Mouse (Mus musculus) monocyte, adult 5-6 weeks (primary cell): Measurements from ENCODE around the gene Gtf2f2. TPM values are rescaled to one million over a fixed set of nuclear protein-coding genes. Genes with fewer than 3 reads are reported as not detected.
"Not testable (repeated sequence)": the region's sequence is repeated elsewhere in the genome, so short reads cannot be mapped to it uniquely, and the experiment has no call there.

ENCODE experiments used
- ATAC-seq: fragments of 153-309, 156-312 bp; replicated peaks from 2 replicates; pipeline ENCODE4 v1.8.0; 2017; ENCODE audit warnings: mild to moderate bottlenecking; ENCODE audit not compliant: low TSS enrichment, insufficient number of reproducible peaks, severe bottlenecking, poor library complexity, low FRiP score
- total RNA-seq: library from RNA; stranded (forward); fragments of 200-1000, 200-491, 200-594 nt; gene quantifications from 3 replicates; pipeline ENCODE4 v1.2.3, GENCODE M21; 2017

The Gtf2f2 gene
- total RNA-seq, 1 experiment from 2014 or later = 51.1 TPM

DNA sequence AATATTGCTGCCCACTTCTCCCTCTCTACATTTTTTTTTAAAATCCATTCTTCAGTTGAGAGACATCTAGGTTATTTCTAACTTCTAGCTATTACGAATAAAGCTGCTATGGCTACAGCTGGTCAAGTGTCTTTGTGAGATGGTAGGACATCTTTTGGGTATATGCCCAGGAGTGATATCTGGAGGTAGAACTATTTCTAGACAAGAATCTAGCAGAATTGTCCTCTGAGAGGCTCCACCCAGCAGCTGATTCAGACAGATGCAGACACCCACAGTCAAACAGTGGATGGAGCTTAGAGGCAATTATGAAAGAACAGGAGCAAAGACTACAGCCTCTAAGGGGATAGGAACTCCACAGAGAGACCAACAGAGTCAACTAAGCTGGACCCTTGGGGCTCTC, 69.2 kb downstream of the Gtf2f2 start:
- ATAC-seq = no peak

DNA sequence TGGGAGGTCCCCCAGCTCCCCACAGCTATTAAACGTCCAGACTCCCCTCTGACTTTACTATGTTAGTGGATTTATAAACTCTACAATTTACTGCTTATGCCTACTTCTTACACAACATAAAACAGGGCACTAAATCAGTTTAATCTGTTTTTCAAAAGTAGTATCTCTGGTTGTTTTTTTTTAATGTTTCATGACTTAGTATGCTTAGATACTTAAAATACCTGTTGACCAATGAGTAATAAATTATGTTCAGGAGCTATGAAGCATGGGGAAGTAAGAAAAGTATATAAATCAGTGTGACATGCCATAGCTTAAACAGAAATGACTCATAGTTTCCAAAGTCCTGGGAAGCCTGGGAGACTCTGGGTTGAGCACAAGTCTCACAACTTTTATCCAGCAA, 73.0 kb downstream of the Gtf2f2 start:
- no peak for ATAC-seq

DNA sequence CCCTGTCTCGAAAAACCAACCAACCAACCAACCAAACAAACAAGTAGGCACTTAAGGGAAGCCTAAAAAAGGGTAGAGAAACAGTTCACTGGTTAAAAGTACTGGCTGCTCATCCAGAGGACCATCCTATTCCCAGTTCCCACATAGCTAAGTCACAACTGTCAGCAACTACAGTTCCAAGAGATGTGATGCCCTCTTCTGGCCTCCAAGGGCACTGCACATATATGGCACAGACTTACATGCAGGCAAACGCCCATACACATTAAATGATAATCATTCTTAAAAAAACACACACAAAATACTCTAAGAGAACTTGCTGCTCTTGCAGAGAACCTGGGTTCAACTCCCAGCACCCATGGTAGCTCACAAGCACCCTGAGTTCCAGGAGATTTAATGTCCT, 76.3 kb downstream of the Gtf2f2 start:
- no peak for ATAC-seq

DNA sequence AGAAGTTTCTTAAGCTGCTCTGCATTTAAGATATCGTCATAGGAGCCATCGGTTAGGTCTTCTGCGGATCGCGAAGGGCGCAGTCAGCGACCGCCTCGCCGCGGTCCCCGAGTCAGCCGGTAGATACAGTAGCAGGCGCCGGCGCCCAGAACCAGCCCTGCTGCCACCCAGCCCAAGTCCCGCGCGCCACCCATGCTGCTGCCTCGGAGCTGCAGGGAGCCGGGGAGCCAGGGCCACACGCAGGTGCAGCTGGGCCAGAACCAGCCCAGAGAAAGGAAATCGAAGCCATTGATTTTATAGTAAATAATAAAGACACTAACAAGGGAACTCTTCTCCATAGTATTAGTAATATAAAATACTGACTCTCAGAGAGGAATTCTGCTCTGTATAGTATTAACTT, 79.4 kb downstream of the Gtf2f2 start:
- ATAC-seq = no peak

DNA sequence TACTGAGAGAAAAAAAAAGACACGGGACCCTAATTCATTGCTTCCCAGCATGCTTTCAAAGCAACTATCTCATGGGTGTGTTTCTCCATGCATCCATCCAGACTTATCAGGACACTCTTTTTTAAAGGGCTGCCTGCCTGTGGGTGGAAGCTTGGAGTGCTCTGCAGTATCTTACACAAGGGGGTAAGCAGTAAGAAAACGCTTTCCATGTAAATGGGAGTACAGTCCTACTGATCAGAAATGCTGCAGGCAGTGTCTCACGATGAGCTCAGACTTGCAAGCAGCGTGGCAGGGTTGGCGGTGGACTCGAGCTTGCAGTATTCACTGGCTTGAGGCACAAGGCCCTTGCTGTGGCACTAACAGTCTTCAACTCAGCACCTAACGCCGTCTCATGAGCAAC, 81.0 kb downstream of the Gtf2f2 start:
- ATAC-seq = not testable (repeated sequence)

DNA sequence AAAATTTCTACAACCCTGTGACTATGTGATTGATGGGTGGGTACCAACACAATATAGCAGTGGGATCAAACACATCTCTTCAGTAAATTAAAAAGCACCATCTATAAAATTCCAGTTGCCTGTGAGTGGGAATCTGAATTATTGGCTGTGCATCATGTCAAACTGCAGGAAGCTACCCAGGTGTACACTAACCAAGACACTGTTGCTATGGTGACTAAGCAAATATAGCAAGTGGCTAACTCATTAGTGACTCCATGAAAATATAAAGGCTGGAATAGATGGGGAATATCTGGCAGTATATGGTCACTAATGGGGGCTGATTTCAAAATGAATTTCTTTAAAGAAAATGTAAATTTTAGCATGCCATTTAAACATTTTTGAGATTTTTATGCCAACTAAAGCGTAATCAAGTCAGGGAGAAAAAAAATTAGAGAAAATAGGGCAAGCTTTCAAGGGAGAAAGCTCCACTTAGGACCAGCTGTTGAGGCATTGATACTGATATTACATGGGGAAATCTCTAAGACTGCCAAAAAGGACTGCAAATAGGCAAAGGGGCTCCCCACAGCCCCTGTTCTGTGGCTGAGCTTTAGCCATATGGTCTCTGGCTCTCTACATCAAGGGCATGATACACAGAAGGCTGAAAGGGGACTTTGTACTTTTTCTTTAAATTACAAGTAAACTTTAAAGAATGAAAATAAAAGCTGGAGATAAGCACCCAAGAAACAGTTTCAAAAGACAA, 87.2 kb downstream of the Gtf2f2 start:
- ATAC-seq = no peak

DNA sequence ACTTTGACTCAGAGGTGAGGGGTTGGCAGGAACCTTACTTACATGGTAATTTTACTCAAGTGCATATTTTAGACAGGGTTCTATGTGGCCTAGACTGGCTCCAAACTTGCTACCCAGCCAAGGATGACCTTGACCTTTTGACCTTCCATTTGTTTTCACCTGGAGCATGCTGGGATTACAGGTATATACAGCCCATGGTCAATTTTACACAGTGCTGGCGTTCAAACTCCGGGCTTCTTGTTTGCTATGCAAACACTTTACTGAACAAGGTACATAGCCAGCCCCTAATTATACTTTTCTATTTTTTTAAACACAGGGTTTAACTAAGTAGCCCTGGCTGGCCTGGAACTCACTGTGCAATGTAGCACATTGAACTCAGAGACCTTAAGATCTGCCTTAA, 98.0 kb downstream of the Gtf2f2 start:
- ATAC-seq = no peak

DNA sequence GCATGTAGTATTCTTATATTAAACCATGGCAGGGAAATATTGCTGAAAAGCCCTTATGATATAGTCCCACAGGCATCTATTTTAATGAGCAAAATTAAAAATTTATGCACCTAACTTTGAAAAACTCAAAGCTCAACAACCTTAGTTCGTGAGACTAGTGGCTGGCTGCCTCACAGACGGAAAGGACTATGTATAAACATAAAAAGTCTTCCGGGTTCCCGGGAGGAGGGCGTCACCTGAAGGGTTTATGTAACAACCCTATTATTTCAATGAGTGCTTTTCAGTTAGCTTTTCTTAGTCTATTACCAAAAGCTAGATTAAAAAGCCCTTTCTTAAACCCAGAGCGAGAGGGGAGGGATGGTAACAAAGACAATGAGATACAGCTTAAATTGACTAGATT, 98.7 kb downstream of the Gtf2f2 start:
- ATAC-seq = no peak

DNA sequence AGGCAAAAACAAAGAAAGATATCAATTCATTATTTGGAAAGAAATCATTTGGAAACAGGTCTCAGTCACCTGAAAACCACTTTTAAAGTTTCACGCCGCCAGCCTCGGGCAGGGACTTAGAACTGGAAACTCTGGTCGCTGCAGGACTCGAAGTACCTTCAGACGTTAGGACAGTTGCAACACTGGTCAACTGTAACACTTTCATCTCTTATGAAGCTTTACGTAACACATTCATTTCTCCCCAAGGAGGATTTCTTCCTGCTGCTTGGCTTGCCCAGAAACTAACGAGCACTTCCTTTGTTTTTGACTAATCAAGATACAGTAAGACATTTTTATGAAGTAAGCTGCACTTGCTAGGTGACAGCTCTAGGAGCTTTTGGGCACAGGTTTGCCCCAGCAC, 103.7 kb downstream of the Gtf2f2 start:
- no peak for ATAC-seq

DNA sequence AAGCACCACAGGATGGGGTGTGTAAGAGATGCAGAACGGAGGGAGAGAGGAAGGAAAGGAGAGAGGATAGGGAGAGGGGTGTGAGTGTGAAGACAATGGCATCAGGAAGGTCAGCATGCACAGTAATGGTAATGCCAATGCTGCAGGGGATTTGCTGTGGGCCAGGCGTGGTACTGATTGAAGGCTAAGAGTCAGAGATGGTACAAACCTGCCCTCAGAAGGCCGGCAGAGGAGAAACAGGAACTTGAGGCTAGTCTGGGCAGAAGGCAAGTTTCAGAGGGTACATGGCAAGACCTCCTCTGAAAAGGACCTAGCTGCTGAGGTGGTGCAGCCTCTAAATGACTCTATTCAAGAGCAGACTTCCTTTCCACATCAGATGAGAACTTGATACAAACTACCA, 105.7 kb downstream of the Gtf2f2 start:
- no peak for ATAC-seq

DNA sequence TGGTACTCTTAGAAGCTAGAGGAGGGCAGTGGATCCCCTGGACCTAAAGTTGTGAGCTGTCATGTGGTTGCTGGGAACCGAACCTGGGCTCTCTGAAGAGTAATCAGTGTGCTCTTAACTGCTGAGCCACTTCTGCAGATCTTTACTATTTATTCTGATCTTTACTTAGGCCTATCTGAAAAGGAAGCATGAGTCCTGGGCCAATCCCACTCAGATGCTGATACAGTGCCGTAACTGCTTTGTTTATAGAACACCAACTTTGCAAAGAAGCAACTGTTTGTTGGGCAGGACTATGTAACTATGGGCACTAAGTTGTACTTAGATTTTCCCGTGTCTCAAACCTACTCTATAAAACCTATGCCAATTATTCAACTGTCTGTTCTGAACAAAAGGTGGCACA, 107.5 kb downstream of the Gtf2f2 start:
- no peak for ATAC-seq

DNA sequence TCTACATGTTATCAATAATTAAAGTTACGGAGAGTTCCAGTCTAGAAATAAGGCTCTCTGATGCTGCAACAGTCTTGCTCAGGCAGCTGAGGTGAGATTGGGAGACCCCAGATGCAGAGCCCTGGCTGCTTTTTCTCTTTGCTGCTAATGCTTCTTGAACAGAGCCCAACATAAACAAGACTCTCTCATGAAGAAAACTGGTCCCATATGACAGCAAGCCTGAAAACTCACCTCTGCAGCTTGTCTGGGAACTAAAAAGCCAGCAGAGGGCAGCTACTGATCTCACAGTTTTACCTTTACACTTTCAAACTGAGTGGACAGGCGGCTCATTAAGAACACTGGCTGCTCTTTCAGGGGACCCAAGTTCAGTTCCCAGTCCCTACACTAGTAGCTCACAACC, 108.7 kb downstream of the Gtf2f2 start:
- no peak for ATAC-seq

DNA sequence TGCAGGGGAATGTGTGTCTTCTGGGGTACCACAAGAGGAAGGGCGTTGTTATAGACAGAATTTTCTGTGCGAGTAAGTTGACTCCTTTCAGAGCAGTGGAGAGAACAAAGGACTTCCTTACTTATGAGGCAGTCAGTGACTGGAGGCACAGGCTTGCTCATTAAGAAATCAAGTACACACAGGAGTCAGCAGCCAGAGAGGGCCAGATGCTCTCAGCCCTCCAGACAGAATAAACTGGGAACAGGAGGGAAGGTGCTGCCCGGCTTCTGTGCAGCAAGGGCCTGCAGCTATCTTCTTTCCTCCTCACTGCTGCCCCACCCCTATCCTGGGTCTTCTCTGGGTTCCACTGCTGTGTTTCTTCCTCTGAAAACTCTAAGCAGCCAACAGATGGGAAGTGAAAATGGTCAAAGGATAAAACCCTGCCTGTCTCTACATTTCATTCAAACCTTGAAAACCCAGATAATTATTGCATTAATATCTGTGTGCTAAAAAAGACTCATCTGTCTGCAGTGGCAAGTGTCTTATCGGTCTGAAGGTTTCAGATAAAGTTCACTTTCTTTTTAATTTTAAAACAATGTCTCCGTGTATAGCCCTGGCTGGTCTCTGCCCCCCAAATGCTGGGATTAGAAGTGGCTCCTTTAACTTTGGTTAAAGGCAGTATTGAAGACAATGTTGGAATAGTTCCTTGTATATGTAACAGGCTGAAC, 109.7 kb downstream of the Gtf2f2 start:
- no peak for ATAC-seq

DNA sequence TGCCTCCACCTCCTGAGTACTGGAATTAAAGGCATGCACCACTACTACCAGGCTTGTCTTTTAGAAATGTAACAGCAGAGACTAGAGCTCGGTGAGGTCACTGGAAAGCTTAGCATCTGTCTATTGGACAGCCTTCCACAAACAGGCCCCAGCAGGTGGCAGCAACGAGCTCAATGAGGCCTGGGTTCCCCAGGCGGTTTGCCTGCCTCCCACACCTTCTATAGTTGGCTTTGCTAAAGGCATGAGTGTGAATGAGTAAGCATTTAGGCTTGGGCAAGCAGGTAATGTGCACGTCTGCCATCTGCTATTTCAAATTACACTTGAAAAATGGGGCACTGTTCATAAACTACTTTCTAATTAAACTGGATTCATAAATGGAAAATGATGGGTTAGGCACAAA, 111.1 kb downstream of the Gtf2f2 start:
- ATAC-seq = 0 out of 2 replicates have a peak, but pooled peaks have one; percentile 43

DNA sequence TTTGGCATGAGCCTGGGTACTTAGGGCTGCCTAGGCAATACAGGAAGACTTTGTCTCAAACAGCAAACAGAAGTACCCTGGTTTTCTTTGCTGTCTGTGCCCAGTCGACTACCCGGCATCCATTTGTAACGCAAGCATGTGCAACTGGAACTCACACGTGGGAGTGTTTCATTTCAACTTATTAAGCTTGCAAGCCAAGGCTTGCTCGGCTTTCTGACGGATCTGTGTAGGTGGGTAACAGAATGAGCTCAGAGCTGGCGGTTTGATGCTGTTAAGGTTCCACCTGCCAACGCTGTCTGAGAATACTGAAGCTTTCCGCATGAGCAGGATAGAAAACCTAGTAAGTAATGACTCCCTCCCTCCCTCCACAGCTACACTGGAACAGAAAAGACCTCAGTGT, 118.5 kb downstream of the Gtf2f2 start:
- no peak for ATAC-seq

DNA sequence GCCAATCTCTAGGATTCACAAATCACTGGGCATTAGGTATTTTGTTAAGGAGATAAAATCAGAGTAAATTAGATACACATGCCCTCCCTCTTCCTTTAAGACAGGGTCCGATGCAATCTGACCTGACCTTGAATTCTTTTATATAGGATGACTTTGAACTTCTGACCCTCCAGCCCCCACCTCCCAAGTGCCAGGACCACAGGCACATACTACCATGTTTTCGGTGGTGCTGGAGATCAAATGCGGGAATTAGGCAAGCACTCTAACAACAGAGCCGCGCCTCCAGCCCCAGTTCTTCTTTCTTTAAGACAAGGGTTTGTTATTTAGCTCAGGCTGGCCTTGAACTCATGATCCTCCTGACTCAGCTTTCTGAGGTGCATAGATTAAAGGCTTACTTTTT, 126.8 kb downstream of the Gtf2f2 start:
- no peak for ATAC-seq

DNA sequence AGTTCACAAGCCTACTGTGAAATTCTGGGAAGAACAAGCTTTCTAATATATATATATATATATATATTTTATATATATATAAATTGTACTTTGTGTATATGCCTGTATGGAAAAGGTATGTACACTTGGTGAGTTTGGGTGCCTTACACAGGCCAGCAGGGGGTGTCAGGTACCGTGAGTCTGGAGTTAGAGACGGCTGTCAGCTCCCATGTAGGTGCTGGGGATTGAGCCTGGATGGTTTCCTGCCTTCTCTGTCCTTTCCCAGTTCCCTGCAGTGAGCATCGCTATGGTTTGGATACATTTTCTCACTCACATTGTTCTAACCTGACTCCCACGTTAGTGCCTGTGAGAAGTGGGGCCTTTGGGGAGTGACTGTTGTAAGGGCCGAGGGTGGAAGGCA, 127.3 kb downstream of the Gtf2f2 start:
- ATAC-seq = no peak

DNA sequence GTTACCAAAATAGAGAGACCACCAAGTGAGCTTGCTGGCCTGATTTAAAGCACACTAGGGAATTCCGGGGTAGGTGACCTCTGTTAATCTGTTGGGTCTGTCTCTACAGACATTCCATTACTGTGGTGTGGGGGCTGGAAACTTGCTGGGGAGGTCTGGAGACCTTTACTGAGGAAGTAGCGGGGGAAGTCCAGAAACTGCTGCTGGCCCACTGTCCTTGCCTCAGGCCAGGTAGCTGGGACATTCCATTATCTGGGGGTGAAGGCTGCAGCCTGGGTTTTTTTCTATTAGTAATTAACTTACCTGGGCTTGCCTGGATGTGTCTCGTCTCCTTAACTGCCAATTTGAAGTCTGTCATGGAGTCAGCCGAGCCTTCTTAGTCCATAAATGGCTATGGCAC, 128.8 kb downstream of the Gtf2f2 start:
- no peak for ATAC-seq

DNA sequence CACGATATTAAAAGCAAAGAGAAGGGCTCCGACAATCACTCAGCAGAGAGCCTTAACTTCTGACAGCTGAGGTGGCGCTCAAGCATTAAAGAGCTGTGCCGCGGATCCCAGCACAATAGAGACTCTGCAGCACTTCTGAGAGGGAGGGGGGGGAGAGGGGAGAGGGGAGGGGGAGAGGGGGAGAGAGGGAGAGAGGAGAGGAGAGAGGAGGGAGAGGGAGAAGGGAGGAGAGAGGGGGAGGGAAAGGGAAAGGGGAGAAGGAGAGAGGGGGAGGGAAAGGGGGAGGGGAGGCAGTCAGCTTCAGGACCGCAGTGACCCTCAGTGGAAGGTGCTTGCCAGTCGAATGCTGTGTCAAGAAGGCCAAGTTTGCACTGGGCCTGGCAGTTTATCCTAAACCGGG, 131.7 kb downstream of the Gtf2f2 start:
- no peak for ATAC-seq

DNA sequence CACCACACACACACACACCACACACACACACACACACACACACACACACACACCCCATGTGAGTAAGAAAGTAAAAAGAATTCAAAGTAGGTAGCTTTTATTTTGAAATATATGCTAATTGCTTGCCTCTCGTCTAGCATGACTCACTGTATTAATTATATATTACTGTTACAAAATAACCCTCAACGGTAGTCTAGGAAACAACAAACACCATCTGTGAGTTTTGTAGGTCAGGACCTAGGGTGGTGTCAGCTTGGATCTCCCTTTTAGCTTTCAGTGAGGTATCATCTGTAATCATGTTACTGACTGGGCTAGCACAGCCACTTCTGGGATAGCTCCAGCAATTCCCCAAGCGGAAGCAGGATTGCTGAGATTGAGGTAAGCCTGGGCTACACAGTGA, 133.4 kb downstream of the Gtf2f2 start:
- 0 out of 2 replicates have a peak, but pooled peaks have one; percentile 40 for ATAC-seq
